Mouse (Mus musculus): Measurements from ENCODE around the gene Opa1. TPM values are rescaled to one million over a fixed set of nuclear protein-coding genes. Genes with fewer than 3 reads are reported as not detected.

The Opa1 gene
- polyA plus RNA-seq (2016; fragmentation: Nextera tagmentation; extraction: Ambion mirVana) = 43.5 and 48.2 TPM in 2 replicates

GRCm38 (mm10) chr16:29579167-29579786, at the start of gene Opa1:
TSS of gene Opa1 (plus strand) at chr16:29579334.
- under 1% methylated on average over 39 of the region's 39 CpGs for WGBS
- Histone ChIP-seq H3K27ac (no peak within 1 kb of the TSS), H3K9me3 (no peaks in the 10 kb centered on the region)

DNA sequence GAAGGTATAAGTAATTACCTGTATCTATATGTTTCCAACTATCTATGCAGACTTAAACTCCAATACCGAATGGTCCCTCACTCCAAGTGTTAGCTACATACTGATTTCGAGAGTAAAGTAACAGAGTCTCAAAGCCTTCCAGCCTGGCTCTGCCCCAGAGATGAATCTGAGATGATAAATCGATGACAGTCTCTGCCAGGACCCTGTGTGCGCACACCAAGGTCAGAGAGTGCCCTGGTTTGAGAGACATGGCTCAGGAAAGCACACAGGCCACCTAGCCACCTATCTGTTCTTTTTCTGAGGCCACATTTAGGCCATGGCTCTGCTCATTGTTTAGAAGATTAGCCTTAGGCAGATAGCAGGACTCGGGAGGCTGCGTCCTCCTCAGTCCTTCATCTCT, 45.5 kb upstream of the Opa1 start:
- WGBS = 84% methylated on average over 6 of the region's 6 CpGs
- Histone ChIP-seq H3K9ac (no peak overlapping the region), H3K27ac (no peak overlapping the region), H3K27me3 (replicated peaks) (no peaks in the 10 kb centered on the region), H3K4me3 (no peak overlapping the region), H3K9me3 (no peaks in the 10 kb centered on the region), H3K36me3 (no peaks in the 10 kb centered on the region), H3K4me1 (no peaks in the 10 kb centered on the region), H3K4me2 (replicated peaks) (no peak overlapping the region)
- no peak for ATAC-seq (ENCODE audit: low FRiP score, low read depth)

More at GRCm38 (mm10) chr16:29579167-29579786, at the start of gene Opa1:
- H3K36me3 ChIP-seq = no peaks in the 10 kb centered on the region
- peak; percentile 93 for ATAC-seq (ENCODE audit: low FRiP score, low read depth)
- H3K9ac ChIP-seq = peak within 1 kb of the TSS; percentile 83
- peak within 1 kb of the TSS; percentile 90 for H3K4me2 ChIP-seq (replicated peaks)
- H3K27me3 ChIP-seq (replicated peaks) = no peaks in the 10 kb centered on the region
- H3K4me1 ChIP-seq = peaks cover 10% of the 10 kb centered on the region
- peak within 1 kb of the TSS; percentile 84 for H3K4me3 ChIP-seq

DNA sequence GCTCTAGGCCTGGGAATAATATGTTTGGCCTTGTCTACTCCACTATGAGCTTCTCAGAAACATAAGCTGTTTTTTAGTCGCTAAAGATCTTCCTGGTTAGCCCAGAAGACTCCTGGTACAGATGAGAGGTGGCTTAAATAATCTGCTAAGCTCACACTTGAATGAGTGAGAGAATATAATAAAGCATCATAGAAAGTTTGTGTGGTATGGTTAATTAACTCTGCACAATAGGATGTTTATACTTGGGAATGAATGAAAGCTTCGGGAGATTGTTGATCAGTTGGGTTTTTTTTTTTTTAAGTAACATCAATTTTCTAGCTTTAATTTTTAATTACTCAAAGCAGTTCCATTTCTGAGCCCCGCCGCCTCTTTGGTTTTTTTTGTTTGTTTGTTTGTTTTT, 43.3 kb upstream of the Opa1 start:
- Histone ChIP-seq H3K4me3 (no peak overlapping the region), H3K36me3 (no peaks in the 10 kb centered on the region), H3K4me2 (replicated peaks) (no peak overlapping the region), H3K4me1 (no peaks in the 10 kb centered on the region), H3K9me3 (no peaks in the 10 kb centered on the region), H3K27ac (no peak overlapping the region), H3K27me3 (replicated peaks) (no peaks in the 10 kb centered on the region), H3K9ac (no peak overlapping the region)
- no peak for ATAC-seq (ENCODE audit: low FRiP score, low read depth)
- WGBS = 82% methylated on average over 4 of the region's 4 CpGs

DNA sequence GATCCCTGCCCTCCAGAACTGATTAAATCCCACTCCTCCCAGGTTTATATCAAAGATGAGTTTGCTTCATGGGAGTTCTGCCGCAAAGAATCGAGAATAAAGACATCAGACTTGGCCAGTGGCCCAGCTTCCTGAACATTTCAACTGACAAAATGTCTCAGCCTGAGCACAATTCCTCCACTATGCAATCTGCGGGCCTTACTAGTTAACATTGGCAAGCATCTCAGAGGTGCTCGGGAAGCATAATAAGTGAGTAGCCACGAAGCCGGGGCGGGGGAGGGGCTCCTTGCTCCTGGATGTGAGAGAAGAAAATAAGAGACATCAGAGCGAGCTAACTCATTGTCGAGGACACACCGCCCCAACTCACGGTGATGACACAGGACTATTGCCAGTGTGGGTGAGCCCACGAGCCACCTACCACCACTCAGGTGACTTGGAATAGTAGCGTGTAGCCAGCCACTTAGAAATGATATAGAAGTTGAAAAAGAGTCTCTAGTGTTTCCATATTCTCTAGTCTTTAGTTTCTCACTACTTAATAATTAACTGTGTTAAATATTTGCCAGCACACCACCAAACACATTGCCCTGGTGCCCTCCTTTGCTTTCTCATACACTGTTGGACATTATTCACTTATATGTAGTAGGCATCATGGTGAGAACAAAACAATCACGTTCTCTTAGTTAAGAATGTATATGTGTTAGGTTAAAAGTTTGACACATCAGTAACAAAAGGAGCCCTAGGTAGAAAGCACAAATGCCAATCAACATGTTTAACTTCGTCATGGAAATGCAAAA, 42.5 kb upstream of the Opa1 start:
- Histone ChIP-seq H3K36me3 (no peaks in the 10 kb centered on the region), H3K4me2 (replicated peaks) (no peak overlapping the region), H3K4me3 (no peak overlapping the region), H3K4me1 (no peaks in the 10 kb centered on the region), H3K27ac (no peak overlapping the region), H3K27me3 (replicated peaks) (no peaks in the 10 kb centered on the region), H3K9ac (no peak overlapping the region), H3K9me3 (no peaks in the 10 kb centered on the region)
- WGBS = 80% methylated on average over 15 of the region's 15 CpGs
- ATAC-seq (ENCODE audit: low FRiP score, low read depth) = no peak

GRCm38 (mm10) chr16:29539906-29540305, 39.2 kb upstream of the Opa1 start:
- Histone ChIP-seq H3K4me2 (replicated peaks) (no peak overlapping the region), H3K27ac (no peak overlapping the region), H3K4me1 (no peaks in the 10 kb centered on the region), H3K4me3 (no peak overlapping the region), H3K36me3 (no peaks in the 10 kb centered on the region), H3K27me3 (replicated peaks) (no peaks in the 10 kb centered on the region), H3K9me3 (no peaks in the 10 kb centered on the region), H3K9ac (no peak overlapping the region)
- no peak for ATAC-seq (ENCODE audit: low FRiP score, low read depth)

DNA sequence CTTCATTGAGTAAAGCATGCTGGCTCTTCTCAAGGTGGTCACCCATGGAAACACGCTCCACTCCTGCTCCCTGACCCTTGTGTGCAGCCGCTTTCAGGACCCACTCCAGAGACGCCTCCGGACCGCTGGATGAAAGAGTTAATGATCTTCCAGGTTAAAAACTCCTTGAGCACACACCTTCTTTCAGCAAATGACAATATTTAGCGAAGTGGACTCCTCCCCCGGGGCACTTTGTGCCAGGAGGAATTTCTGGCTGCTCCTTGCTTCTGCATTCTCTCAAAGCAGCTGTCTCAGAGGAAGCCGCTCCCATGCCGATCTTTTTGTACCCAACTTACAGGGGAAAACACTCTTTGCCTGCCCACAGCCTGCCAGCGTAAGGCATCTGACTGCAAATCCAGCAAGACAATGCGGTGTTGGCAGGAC, 37.9 kb upstream of the Opa1 start:
- Histone ChIP-seq H3K4me2 (replicated peaks) (no peak overlapping the region), H3K27me3 (replicated peaks) (no peaks in the 10 kb centered on the region), H3K36me3 (no peaks in the 10 kb centered on the region), H3K9ac (no peak overlapping the region), H3K9me3 (no peaks in the 10 kb centered on the region), H3K27ac (no peak overlapping the region), H3K4me1 (no peaks in the 10 kb centered on the region), H3K4me3 (no peak overlapping the region)
- no peak for ATAC-seq (ENCODE audit: low FRiP score, low read depth)
- 87% methylated on average over 11 of the region's 11 CpGs for WGBS

DNA sequence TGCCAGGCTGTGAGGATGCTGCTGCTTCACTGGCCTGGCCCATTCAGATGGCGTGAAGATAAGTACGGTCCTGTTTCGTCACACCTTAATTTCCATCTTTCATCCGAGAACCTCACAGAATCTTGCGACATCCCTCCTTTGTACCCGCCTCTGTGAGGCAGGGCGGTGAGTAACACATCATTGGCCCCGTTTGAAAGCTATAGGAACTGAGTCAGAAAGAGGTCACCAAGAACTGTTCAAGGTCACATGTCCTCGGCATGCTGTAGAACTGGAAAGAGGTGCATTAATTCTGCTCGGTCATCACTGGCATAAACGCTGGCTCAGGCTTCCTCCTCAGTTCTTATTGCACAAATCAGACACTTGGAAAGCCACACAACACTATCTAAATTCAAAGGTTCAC, 34.3 kb upstream of the Opa1 start, which contains the start of gene Atp13a4:
Gene Atp13a4 (minus strand): TSS at position 36 of the 400 bp plus-strand sequence.
- no peaks in the 10 kb centered on the region for H3K4me1 ChIP-seq
- no peak within 1 kb of the TSS for H3K4me3 ChIP-seq
- no peak within 1 kb of the TSS for H3K4me2 ChIP-seq (replicated peaks)
- WGBS = 81% methylated on average over 11 of the region's 11 CpGs
- no peak within 1 kb of the TSS for H3K9ac ChIP-seq
- no peaks in the 10 kb centered on the region for H3K9me3 ChIP-seq
- H3K27me3 ChIP-seq (replicated peaks) = no peaks in the 10 kb centered on the region
- H3K27ac ChIP-seq = no peak within 1 kb of the TSS
- no peaks in the 10 kb centered on the region for H3K36me3 ChIP-seq
- ATAC-seq (ENCODE audit: low FRiP score, low read depth) = no peak

- ATAC-seq (ENCODE audit: low FRiP score, low read depth) = no peak
- Histone ChIP-seq H3K4me2 (replicated peaks) (no peak overlapping the region), H3K4me3 (no peak overlapping the region), H3K27ac (no peak overlapping the region), H3K36me3 (no peaks in the 10 kb centered on the region), H3K9me3 (no peaks in the 10 kb centered on the region), H3K4me1 (no peaks in the 10 kb centered on the region), H3K9ac (no peak overlapping the region), H3K27me3 (replicated peaks) (no peaks in the 10 kb centered on the region)
- WGBS = 78% methylated on average over 5 of the region's 5 CpGs
Observed at GRCm38 (mm10) chr16:29559667-29560066, 19.5 kb upstream of the Opa1 start.

DNA sequence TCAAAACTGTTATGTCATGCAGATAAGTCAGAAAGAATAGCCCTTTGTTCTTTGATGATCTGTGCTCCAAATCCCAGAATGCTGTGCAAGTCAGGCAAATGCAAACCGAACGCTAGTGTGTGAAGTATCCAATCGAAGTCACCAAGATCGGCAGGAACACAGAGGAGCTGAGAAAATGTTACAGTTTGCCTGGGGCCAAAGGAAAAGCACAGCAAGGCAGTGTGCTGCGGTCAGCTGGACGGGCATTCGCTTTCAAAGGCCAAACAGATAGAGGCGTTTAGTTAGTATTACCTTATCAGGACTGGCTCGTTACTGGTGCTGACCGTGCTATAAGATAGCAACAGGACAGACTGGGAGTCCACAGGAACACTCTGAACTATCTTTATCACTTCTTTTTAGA, 18.7 kb upstream of the Opa1 start:
- Histone ChIP-seq H3K4me2 (replicated peaks) (0 out of 2 replicates have a peak overlapping the region, but pooled peaks have one; percentile 24), H3K9ac (no peak overlapping the region), H3K36me3 (no peaks in the 10 kb centered on the region), H3K4me3 (no peak overlapping the region), H3K27me3 (replicated peaks) (no peaks in the 10 kb centered on the region), H3K27ac (no peak overlapping the region), H3K9me3 (no peaks in the 10 kb centered on the region), H3K4me1 (no peaks in the 10 kb centered on the region)
- no peak for ATAC-seq (ENCODE audit: low FRiP score, low read depth)
- 53% methylated on average over 10 of the region's 10 CpGs for WGBS

DNA sequence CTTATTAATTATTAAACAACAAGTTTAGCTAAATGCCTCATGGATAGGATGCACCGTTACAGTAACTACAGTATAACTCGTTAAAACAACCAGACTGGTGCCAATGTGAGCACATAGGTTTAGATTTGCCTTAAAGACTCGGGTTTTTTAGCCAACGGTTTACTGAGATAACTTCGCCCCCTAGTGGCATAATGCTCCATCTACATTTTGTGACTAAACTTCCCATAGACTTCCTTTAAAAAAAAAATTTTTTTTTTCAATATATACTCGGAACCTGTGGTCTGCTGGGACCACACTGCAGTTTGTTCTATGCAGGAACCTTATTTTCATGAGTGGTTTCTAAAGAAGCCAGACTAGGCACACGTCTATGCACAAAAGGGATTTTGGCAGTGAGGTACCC, 18.3 kb upstream of the Opa1 start:
- Histone ChIP-seq H3K36me3 (no peaks in the 10 kb centered on the region), H3K4me3 (no peak overlapping the region), H3K4me2 (replicated peaks) (no peak overlapping the region), H3K9ac (no peak overlapping the region), H3K27ac (no peak overlapping the region), H3K4me1 (no peaks in the 10 kb centered on the region), H3K9me3 (no peaks in the 10 kb centered on the region), H3K27me3 (replicated peaks) (no peaks in the 10 kb centered on the region)
- ATAC-seq (ENCODE audit: low FRiP score, low read depth) = no peak
- WGBS = 10% methylated on average over 7 of the region's 7 CpGs

DNA sequence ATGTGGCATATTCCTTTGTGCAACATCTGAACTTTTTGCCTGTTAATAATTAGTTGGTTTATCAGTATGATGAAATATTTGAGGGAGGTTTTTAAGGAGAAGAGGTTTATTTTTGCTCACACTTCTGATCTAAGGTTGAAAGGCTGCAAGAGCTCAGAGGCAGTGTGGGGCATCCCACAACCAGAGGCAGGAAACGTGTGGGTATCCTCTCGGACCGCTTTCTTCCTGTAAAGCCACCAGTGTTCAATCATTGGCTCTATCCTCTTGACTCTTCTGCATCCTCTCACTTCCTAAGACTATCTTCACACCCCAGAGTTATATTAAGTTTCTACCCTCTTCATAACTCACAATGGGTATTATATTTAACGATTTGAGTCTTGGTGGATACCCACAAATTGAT, 5.1 kb upstream of the Opa1 start:
- WGBS = 75% methylated on average over 4 of the region's 4 CpGs
- no peak overlapping the region for H3K4me3 ChIP-seq
- H3K9ac ChIP-seq = no peak overlapping the region
- no peak overlapping the region for H3K27ac ChIP-seq
- H3K36me3 ChIP-seq = no peaks in the 10 kb centered on the region
- ATAC-seq (ENCODE audit: low FRiP score, low read depth) = no peak
- H3K4me1 ChIP-seq = no peaks in the 10 kb centered on the region
- H3K27me3 ChIP-seq (replicated peaks) = no peaks in the 10 kb centered on the region
- H3K4me2 ChIP-seq (replicated peaks) = no peak overlapping the region
- no peaks in the 10 kb centered on the region for H3K9me3 ChIP-seq

DNA sequence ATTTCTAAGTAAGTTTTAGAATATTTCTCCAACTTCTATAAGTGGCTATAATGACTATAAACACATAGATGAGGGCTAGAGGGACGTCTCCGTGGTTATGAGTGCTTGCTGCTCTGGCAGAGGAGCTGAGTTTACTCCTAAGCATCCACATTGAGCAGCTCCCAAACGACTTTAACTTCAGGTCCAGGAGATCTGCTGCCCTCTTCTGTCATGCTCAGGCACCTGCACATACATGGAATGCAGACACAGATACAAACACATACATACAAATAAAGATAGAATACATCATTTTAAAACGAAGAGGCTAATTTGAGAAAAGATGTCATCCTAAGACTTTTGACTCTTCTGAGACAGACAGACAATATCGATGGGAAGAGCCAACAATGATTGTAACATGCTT, 3.5 kb upstream of the Opa1 start:
- Histone ChIP-seq H3K9me3 (no peaks in the 10 kb centered on the region), H3K27ac (no peak overlapping the region), H3K36me3 (no peaks in the 10 kb centered on the region), H3K4me1 (peaks cover 10% of the 10 kb centered on the region), H3K4me2 (replicated peaks) (no peak overlapping the region), H3K27me3 (replicated peaks) (no peaks in the 10 kb centered on the region), H3K4me3 (no peak overlapping the region), H3K9ac (no peak overlapping the region)
- 12% methylated on average over 5 of the region's 5 CpGs for WGBS
- no peak for ATAC-seq (ENCODE audit: low FRiP score, low read depth)

Data from neural tube, embryonic 12.5 days (tissue).